Mouse (Mus musculus): ENCODE data around the gene Fer.

Gene Fer

GRCm38 (mm10) chr17:64139231-64139915, 276.5 kb downstream of the Fer start:
- in situ Hi-C loops (cut with MboI, MseI): no loop called here

GRCm38 (mm10) chr17:64140063-64140850, 277.4 kb downstream of the Fer start:
- in situ Hi-C loops (cut with MboI, MseI): no loop called here

GRCm38 (mm10) chr17:64141856-64142255, 279.0 kb downstream of the Fer start:
- in situ Hi-C loops (cut with MboI, MseI): no loop called here

GRCm38 (mm10) chr17:64146409-64146808, 283.5 kb downstream of the Fer start:
- in situ Hi-C loops (cut with MboI, MseI): no loop called here

GRCm38 (mm10) chr17:64150717-64151116, 287.9 kb downstream of the Fer start:
- in situ Hi-C loops (cut with MboI, MseI): no loop called here

GRCm38 (mm10) chr17:64167731-64168130, 304.9 kb downstream of the Fer start:
- in situ Hi-C loops (cut with MboI, MseI): no loop called here

GRCm38 (mm10) chr17:64170019-64170418, 307.2 kb downstream of the Fer start:
- in situ Hi-C loops (cut with MboI, MseI): no loop called here

GRCm38 (mm10) chr17:64172474-64172873, 309.6 kb downstream of the Fer start:
- in situ Hi-C loops (cut with MboI, MseI): no loop called here

GRCm38 (mm10) chr17:64180546-64180945, 317.7 kb downstream of the Fer start:
- in situ Hi-C loops (cut with MboI, MseI): no loop called here

- in situ Hi-C loops (cut with MboI, MseI): no loop called here
Observed at GRCm38 (mm10) chr17:64181291-64181690, 318.4 kb downstream of the Fer start.

GRCm38 (mm10) chr17:64182599-64182998, 319.7 kb downstream of the Fer start:
- in situ Hi-C loops (cut with MboI, MseI): no loop called here

GRCm38 (mm10) chr17:64183196-64183595, 320.3 kb downstream of the Fer start:
- in situ Hi-C loops (cut with MboI, MseI): no loop called here
